Mouse (Mus musculus): ENCODE measurements around the gene Ccnt2.
"Not testable (repeated sequence)": the region's sequence is repeated elsewhere in the genome, so short reads cannot be mapped to it uniquely, and the experiment has no call there.

The Ccnt2 gene

GRCm38 (mm10) chr1:127773803-127774500 lies at the start of gene Ccnt2:
Ccnt2 (plus strand) TSS chr1:127774164.
- DNase-seq (ENCODE audit: low spot score in 2 of 2), result peak; percentile 94 to 98

GRCm38 (mm10) chr1:127729096-127729495 lies 44.9 kb upstream of the Ccnt2 start, which contains the start of gene Acmsd:
Acmsd (plus strand) TSS chr1:127729413.
- DNase-seq (ENCODE audit: low spot score in 2 of 2), result no peak

GRCm38 (mm10) chr1:127731086-127731485 lies 42.9 kb upstream of the Ccnt2 start:
- no peak for DNase-seq (ENCODE audit: low spot score in 2 of 2)

- no peak for DNase-seq (ENCODE audit: low spot score in 2 of 2)
These were observed 41.5 kb upstream of the Ccnt2 start for GRCm38 (mm10) chr1:127732435-127732834.

- DNase-seq (ENCODE audit: low spot score in 2 of 2), result no peak
These were observed 41.1 kb upstream of the Ccnt2 start for GRCm38 (mm10) chr1:127732841-127733240.

- DNase-seq (ENCODE audit: low spot score in 2 of 2), result no peak
These were observed 38.6 kb upstream of the Ccnt2 start for GRCm38 (mm10) chr1:127735356-127735755.

- no peak for DNase-seq (ENCODE audit: low spot score in 2 of 2)
These were observed 23.4 kb upstream of the Ccnt2 start for GRCm38 (mm10) chr1:127750401-127751102.

GRCm38 (mm10) chr1:127755806-127756205 lies 18.2 kb upstream of the Ccnt2 start:
- DNase-seq (ENCODE audit: low spot score in 2 of 2), result no peak

- DNase-seq (ENCODE audit: low spot score in 2 of 2), result no peak
These were observed 17.4 kb upstream of the Ccnt2 start for GRCm38 (mm10) chr1:127756331-127757163.

- DNase-seq (ENCODE audit: low spot score in 2 of 2), result not testable (repeated sequence)
These were observed 16.8 kb upstream of the Ccnt2 start for GRCm38 (mm10) chr1:127757164-127757545.

- DNase-seq (ENCODE audit: low spot score in 2 of 2), result no peak
These were observed 8.5 kb upstream of the Ccnt2 start for GRCm38 (mm10) chr1:127765468-127765867.

- DNase-seq (ENCODE audit: low spot score in 2 of 2), result no peak
These were observed 7.2 kb upstream of the Ccnt2 start for GRCm38 (mm10) chr1:127766741-127767140.

- no peak for DNase-seq (ENCODE audit: low spot score in 2 of 2)
These were observed 664 bp upstream of the Ccnt2 start for GRCm38 (mm10) chr1:127773198-127773802.

GRCm38 (mm10) chr1:127774501-127774880 lies 527 bp downstream of the Ccnt2 start:
- DNase-seq (ENCODE audit: low spot score in 2 of 2), result no peak

GRCm38 (mm10) chr1:127775206-127775720 lies 1.3 kb downstream of the Ccnt2 start:
- no peak for DNase-seq (ENCODE audit: low spot score in 2 of 2)

- DNase-seq (ENCODE audit: low spot score in 2 of 2), result no peak
These were observed 2.3 kb downstream of the Ccnt2 start for GRCm38 (mm10) chr1:127776246-127776645.

- DNase-seq (ENCODE audit: low spot score in 2 of 2), result no peak
These were observed 4.6 kb downstream of the Ccnt2 start for GRCm38 (mm10) chr1:127778611-127779010.

GRCm38 (mm10) chr1:127780142-127780541 lies 6.2 kb downstream of the Ccnt2 start:
- DNase-seq (ENCODE audit: low spot score in 2 of 2), result no peak

- no peak for DNase-seq (ENCODE audit: low spot score in 2 of 2)
These were observed 6.9 kb downstream of the Ccnt2 start for GRCm38 (mm10) chr1:127780849-127781248.

GRCm38 (mm10) chr1:127783862-127784261 lies 9.9 kb downstream of the Ccnt2 start:
- no peak for DNase-seq (ENCODE audit: low spot score in 2 of 2)

GRCm38 (mm10) chr1:127785882-127786281 lies 11.9 kb downstream of the Ccnt2 start:
- DNase-seq (ENCODE audit: low spot score in 2 of 2), result no peak

GRCm38 (mm10) chr1:127788943-127789342 lies 15.0 kb downstream of the Ccnt2 start:
- DNase-seq (ENCODE audit: low spot score in 2 of 2), result no peak
